Mouse (Mus musculus): Measurements from ENCODE around the gene Nkx2-4.

Nkx2-4 gene

GRCm38 (mm10) chr2:147085072-147085870 is at the start of gene Nkx2-4:
Nkx2-4 (minus strand) TSS chr2:147085445.
- DNase-seq (ENCODE audit: extremely low read depth, low read depth, low spot score), result no peak

GRCm38 (mm10) chr2:147127366-147127765 is 42.1 kb upstream of the Nkx2-4 start:
- DNase-seq (ENCODE audit: extremely low read depth, low read depth, low spot score), result no peak

GRCm38 (mm10) chr2:147119736-147120135 is 34.5 kb upstream of the Nkx2-4 start:
- DNase-seq (ENCODE audit: extremely low read depth, low read depth, low spot score), result no peak

GRCm38 (mm10) chr2:147086441-147086840 is 1.2 kb upstream of the Nkx2-4 start:
- no peak for DNase-seq (ENCODE audit: extremely low read depth, low read depth, low spot score)

- DNase-seq (ENCODE audit: extremely low read depth, low read depth, low spot score), result no peak
Observed at GRCm38 (mm10) chr2:147085937-147086336, 692 bp upstream of the Nkx2-4 start.

- DNase-seq (ENCODE audit: extremely low read depth, low read depth, low spot score), result no peak
Observed at GRCm38 (mm10) chr2:147084366-147085071, 726 bp downstream of the Nkx2-4 start.

GRCm38 (mm10) chr2:147083471-147084365 is 1.5 kb downstream of the Nkx2-4 start:
- DNase-seq (ENCODE audit: extremely low read depth, low read depth, low spot score), result no peak

GRCm38 (mm10) chr2:147082391-147082790 is 2.9 kb downstream of the Nkx2-4 start:
- no peak for DNase-seq (ENCODE audit: extremely low read depth, low read depth, low spot score)

- no peak for DNase-seq (ENCODE audit: extremely low read depth, low read depth, low spot score)
Observed at GRCm38 (mm10) chr2:147074399-147074798, 10.8 kb downstream of the Nkx2-4 start.

GRCm38 (mm10) chr2:147073962-147074361 is 11.3 kb downstream of the Nkx2-4 start:
- no peak for DNase-seq (ENCODE audit: extremely low read depth, low read depth, low spot score)

- DNase-seq (ENCODE audit: extremely low read depth, low read depth, low spot score), result no peak
Observed at GRCm38 (mm10) chr2:147070305-147070704, 14.9 kb downstream of the Nkx2-4 start.

- no peak for DNase-seq (ENCODE audit: extremely low read depth, low read depth, low spot score)
Observed at GRCm38 (mm10) chr2:147069077-147069476, 16.2 kb downstream of the Nkx2-4 start.

- DNase-seq (ENCODE audit: extremely low read depth, low read depth, low spot score), result no peak
Observed at GRCm38 (mm10) chr2:147067480-147068246, 17.6 kb downstream of the Nkx2-4 start.

GRCm38 (mm10) chr2:147053229-147053892 is 31.9 kb downstream of the Nkx2-4 start:
- no peak for DNase-seq (ENCODE audit: extremely low read depth, low read depth, low spot score)

GRCm38 (mm10) chr2:147047051-147047450 is 38.2 kb downstream of the Nkx2-4 start:
- no peak for DNase-seq (ENCODE audit: extremely low read depth, low read depth, low spot score)

- DNase-seq (ENCODE audit: extremely low read depth, low read depth, low spot score), result no peak
Observed at GRCm38 (mm10) chr2:147035864-147036263, 49.4 kb downstream of the Nkx2-4 start.
